Mouse (Mus musculus) heart, postnatal 36 days (tissue): ENCODE measurements around the gene Slc12a8. TPM values are rescaled to one million over a fixed set of nuclear protein-coding genes. Genes with fewer than 3 reads are reported as not detected.

Experiments
- DNase-seq, 2 experiments: peaks; one replicate each; pipeline ENCODE4 v3.0.0; 2021 to 2022
- intact Hi-C: fragments of 180-260 bp; cut with DNase I; formaldehyde crosslinking; loops from one replicate; pipeline ENCODE4 v1.15.1; 2025
- total RNA-seq, 2 experiments: library from RNA; stranded (reverse); gene quantifications; 2 replicates each; pipeline ENCODE4 v1.2.3; 2021

Slc12a8 gene
- total RNA-seq, 2 experiments from 2014 or later, result 0.43 to 0.44 TPM

DNA sequence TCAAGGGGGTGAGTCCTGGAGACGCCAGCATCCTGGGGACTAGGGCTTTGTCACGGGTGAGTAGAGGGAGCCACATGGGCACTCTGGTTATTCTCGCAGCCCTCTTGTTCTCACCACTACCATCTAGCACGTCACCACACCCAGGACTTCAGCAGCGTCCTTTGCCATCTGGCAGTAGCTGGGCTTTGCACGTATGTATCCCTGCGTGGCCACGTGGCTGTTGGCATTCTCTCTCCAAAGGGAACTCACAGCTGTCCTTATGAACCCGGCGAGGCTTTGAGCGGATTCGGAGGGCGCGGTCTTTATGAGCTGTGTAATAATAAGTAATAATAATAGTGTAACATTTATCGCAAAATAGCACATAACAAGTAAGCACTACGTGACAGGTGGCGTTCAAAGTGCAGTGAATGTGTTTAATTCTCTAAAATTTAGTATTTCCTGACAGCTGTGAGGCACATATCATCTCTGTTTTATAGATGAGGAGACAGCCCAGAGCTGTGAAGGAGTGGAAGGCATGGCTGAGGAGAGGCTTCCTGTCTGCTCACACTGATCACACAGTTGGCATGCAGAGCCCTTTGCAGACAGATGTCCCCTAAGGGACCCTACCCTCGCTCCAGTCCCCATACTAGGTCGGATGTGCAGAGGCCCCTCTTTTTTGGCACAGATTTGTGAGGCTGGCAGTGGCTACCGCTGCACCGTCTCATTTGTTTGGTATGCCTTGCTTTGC, 20.5 kb downstream of the Slc12a8 start:
- intact Hi-C loops, result no loop called here
- no peak for DNase-seq

GRCm38 (mm10) chr16:33544346-33544745, 27.2 kb downstream of the Slc12a8 start:
- no peak for DNase-seq
- intact Hi-C loops, result no loop called here

- intact Hi-C loops, result no loop called here
- DNase-seq, result no peak
Measured at GRCm38 (mm10) chr16:33545530-33545929, 28.4 kb downstream of the Slc12a8 start.

DNA sequence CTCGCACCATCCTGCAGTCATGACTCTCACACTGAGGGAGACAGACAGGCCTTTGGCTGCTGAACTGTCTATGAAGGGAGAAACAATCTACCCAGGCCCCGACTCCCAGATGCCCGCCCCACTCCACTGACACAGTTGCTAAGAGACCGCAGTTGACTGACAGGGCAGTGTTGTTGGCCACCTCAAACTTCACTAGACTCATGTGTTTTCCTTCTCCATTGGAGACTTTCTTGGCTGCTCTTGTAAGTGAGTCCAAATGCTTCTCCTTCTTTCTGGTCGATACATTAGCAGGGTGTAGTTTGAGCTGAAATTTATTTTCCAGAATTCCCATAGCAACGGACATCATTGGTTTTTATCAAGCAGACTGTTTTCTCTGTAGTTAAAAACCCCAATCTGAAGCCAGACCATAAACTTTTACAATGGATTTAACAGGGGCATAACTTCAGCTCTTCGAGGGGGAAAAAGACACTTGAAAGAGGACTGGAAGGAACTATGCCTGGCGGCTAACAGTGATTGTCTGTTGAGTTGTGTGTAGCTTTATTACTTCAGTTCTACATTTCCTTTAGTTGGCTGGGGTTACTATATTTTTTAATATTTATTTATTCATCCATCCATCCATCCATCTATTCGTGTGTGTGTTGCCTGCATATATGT, 36.7 kb downstream of the Slc12a8 start:
- DNase-seq, result no peak
- intact Hi-C loops, result no loop called here

GRCm38 (mm10) chr16:33558121-33558520, 41.0 kb downstream of the Slc12a8 start:
- intact Hi-C loops, result no loop called here
- DNase-seq, result no peak

DNA sequence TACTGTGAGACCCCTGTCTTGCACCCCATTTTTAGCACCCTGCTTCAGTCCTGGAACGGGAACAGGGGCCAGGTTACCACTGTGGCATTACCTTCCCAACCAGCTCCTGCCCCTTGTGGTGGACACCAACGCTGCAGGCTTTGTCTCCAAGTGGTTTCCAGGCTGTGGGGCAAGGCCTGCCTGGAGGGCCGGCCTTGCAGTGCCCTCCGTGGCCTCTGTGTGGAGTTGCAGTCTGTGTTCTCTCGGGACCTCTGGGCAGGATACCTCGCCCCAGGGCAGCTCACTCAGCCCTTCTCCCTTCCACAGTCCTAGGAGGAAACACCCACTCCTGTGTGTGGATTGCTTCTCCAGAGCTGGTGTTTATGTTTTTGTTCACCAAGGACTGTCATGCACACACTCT, 43.2 kb downstream of the Slc12a8 start:
- DNase-seq, result peak; percentile 86
- intact Hi-C loops, result loop anchor here (1.0 to 5.0 kb wide), 3 partner anchors 117 to 238 kb away; no protein-coding TSS in a partner anchor

DNA sequence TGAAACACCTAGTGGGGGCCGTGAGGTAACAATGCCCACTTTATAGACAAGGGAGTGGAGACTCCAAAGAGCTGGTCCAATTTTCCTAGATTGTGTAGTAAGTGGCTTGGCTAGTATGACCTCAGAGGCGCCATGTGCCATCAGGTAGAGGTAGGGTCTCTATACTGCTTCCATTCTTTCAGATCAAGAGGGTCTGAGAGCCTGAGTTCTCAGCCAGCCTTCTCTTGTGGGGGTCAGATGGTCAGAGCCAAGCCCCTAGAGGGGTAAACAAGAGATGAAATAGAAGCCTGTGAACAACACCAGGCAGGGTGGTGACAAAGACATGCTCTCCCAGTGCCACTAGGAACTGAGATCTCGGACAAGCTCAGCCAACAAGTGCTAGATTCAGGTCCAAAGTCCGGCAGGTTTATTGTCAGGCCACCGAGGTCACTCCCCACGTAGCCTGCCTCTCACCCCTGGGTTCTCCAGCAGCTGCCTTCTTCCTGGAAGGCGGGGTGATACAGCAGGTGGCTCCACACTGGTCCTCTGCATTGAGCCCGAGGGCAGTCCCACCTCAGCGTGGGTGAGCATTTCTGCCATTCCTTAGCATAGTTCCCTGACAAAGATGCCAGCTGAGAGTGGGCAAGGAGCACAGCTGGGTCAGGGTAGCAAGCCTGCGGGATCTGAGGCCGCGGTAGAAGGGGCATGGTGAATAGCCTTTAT, 44.3 kb downstream of the Slc12a8 start:
- no peak for DNase-seq
- intact Hi-C loops, result loop anchor here (5.0 kb wide), 1 partner anchor 116 kb away; no protein-coding TSS in a partner anchor

DNA sequence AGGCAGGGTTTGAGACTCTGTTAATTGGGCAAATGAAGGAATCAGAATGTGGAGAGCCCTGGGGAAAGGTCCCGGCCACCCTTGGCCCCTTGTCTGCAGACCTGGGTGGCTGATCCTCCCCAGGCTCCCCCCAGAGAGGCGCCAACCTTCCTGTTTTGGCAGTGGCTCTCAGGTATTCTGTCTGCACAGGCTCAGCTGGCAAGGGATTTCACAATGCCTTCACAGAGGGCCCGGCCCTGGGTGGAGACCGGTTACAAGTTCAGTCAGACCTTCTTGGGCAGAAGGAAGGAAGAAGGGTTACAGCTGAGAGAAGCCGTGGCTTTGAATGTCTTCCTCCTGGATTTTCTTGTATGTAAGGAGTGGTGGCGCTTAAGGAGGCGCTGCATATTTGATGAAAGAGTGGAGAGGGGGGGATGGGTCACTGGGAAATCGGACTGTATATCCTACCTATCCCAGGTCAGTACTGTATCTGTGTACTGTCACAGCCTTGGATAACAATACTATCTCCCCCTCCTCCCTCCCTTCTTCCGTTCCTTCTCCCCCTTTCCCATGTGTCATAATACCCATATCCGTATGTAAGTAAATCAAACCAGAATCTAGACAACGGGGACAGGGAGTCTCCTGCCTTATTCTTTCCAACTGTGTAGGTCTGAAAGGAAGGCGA, 45.9 kb downstream of the Slc12a8 start:
- peak; percentile 45 to 63 for DNase-seq
- intact Hi-C loops, result loop anchor here (5.0 kb wide), 1 partner anchor 114 kb away; no protein-coding TSS in a partner anchor

DNA sequence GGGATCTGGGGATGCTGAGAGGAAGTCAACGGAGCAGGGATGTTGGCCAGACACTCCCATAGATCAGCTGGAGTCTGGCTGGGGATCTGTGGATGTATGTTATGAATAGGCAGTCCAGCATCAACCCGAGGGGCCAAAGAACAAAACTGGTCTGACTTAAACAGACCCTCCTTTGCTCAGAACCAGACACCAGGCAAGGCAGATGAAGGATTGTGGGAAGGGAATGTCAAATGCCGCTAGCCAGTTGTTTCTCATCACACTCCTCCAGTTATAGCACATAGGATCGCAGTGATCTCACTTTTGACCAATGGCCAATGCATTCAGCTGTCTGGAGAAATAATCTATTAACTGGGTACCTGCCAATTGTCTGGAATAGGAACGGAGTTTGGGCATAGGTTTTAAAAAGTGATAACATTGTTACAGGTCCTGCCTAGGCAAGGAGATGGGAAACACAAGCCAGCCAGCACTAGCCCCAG, 46.4 kb downstream of the Slc12a8 start:
- peak in 1 of 2 experiments; percentile 48 for DNase-seq

DNA sequence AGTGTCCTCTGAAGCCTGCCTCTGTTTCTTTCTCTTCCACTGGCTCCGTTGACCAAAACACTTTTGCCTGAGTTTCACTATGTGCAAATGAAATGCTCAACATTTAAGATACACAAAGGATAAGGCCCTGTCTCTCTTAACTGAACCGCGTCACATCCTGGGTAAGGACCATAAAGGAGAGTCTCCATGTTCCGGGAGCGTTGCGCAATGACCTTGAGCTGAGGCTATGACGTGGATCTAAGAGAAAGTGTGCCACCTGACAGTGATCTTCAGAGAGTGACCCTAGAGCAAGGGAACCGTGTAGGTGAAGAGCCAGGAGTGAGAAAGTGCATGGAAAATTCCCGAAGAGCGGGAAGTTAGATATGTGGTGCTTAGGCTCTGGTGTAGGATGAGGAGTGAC, 49.3 kb downstream of the Slc12a8 start:
- no peak for DNase-seq
- intact Hi-C loops, result no loop called here

More for the DNA sequence above, 46.4 kb downstream of the Slc12a8 start:
- intact Hi-C loops, result loop anchor here (2.0 to 5.0 kb wide), 2 partner anchors 15 to 114 kb away; no protein-coding TSS in a partner anchor

- intact Hi-C loops, result no loop called here
- DNase-seq, result no peak
Measured at GRCm38 (mm10) chr16:33567736-33568135, 50.6 kb downstream of the Slc12a8 start.

DNA sequence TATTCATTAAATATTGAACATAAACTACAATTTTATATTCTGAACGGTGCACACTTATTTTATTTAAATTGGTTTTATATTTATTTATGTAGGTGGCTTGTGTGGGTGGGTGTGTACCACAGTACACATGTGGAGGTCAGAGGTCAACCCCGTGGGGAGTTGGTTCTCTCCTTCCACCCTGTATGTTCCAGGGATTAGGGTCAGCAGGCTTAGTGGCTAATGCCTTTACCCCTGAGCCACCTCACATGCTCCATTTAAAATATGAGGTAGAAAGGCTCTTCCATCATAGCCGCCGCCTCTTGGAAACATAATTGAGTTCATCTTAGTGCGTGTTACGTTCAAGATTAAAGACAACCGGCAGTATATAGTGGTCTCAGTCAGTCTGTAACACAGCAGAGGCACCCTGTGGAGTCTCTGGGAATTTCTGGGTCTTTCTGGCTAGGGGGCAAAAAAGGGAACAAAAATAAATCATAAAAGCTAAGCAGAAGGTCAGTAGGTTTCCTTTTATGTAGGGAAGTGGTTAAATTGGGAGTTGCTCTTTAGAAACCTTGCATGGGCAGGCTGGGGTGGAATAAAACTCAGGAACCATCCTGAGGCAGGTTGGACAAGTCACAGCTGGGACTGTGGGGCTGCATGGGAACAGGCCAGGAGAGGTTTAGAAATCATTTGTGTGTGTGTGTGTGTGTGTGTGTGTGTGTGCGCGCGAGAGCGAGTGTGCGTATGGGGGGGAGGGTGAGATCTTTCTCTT, 51.3 kb downstream of the Slc12a8 start:
- DNase-seq, result no peak
- intact Hi-C loops, result no loop called here

GRCm38 (mm10) chr16:33572646-33573045, 55.5 kb downstream of the Slc12a8 start:
- no peak for DNase-seq
- intact Hi-C loops, result no loop called here

DNA sequence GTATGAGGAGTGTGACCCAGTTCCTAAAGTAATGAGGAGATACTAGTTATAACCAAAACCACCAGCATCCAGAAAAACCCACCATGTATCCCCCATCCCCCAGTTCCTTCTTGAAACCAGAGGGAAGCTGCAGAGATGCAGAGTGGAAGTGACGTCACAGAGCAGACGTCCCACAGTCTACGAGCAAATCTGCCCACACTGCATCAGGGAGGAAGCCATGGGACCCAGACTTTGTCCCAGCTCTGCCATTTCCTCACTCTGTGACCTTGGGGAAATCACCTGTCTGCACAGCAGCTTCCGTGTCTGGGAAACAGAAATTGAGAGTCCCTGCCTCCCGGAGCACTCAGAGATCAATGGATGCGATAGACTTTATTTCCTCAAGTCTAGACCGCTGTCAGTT, 56.6 kb downstream of the Slc12a8 start:
- no peak for DNase-seq
- intact Hi-C loops, result no loop called here

DNA sequence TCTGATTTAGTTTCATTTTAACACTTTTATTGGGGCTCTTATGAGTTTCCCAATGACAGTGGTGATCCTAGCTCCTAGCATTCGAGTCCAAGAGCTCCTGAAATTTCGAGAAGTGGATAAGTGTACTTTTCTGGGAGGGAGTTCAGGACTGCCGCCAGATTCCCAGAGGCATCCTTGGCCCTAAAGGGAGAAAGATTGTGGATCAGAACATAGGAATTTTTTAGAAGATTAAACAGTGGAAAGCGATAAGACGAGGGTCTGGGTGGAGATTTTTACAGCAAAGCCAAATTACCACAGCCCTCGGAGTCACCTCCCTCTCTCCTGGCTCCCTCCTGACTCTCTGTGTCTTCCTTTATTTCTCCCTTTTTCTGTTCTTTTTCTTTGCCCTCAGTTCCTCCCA, 58.6 kb downstream of the Slc12a8 start:
- DNase-seq, result no peak
- intact Hi-C loops, result loop anchor here (2.0 kb wide), 1 partner anchor 109 kb away; the partner anchor contains the start of gene Heg1

DNA sequence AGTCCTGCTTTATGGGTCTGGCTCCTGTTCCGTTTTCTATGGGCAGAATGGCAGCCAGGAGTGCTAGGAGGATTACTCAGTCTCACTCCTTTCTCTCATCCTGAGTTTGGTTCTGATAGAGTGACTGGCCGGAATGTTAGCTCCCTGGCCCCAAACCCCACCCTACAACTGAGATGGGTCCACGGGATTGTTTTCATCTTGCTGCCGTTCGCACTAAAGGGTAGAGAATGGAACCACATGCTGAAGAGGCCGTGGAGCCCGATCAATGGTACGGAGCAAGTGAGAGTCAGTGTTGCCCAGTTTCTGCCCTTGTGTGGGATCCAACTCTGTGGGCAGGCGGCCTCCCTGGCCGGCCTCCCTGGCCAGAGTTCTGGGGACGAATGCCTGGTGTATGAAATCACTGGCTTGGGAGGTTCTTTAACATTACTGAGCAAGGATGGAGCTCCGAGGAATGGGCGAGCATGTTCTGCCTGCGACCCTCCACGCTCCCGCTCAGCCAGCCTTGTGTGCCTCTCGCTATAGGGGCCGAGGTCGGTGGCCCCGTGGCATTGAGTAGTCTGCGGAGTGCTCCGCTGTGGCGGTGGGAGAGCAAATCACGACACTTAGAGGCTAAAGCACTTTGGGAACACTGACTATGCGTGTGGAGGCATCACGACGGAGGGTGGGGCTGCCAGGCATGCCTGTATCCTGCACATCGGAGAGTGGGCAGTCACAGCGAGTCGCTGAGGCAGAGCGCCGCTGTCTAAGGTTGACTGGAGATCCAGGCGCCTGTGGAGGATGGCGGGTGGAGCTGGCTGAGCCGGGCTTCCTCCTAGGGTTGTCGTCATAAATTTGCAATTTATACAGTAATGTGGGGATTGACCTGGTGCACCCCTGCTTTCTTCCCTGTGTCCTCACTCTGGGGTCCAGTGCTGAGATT, 59.4 kb downstream of the Slc12a8 start:
- intact Hi-C loops, result loop anchor here (2.0 kb wide), 1 partner anchor 108 kb away; the partner anchor contains the start of gene Heg1
- peak; percentile 59 to 66 for DNase-seq

DNA sequence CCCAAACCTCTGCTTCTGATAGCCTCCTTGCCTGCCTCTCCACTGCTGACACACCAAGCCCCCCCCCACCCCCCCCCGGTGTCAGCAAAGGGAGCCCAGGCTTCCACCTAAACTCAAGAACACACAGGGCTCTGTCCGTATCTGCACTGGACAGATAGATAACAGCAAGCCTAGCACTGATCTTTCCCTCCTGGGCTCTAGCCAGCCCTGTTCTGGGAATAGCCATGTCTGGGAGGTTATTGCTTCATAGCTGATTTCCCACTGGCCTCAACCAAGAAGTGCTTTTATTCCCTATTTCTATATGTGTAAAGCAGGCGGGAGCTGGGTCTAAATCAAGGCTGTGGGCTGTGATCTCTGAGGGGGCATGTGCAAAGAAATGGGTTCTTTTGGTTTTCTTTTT, 61.3 kb downstream of the Slc12a8 start:
- intact Hi-C loops, result loop anchor here (2.0 kb wide), 1 partner anchor 14 kb away; no protein-coding TSS in a partner anchor
- peak; percentile 50 to 59 for DNase-seq

DNA sequence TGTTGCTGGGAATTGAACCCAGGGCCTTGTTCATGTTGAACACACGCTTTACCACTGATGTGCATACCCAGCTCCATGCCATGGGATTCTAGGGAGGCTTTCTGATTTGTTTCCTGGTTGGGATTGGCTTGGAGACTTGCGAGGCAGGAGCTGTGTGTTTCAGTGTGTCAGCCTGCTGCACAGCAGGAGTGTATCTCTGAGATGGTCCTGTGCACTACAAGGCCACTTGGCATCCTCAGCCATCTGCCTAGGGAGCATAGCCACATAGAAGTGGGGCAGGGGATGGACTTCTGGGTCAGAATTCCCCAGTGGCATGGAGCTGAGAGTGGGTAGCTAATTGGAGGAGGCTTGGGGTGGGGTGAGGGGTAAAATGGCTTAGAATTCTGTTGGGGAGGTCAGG, 63.2 kb downstream of the Slc12a8 start:
- peak in 1 of 2 experiments; percentile 59 for DNase-seq
- intact Hi-C loops, result loop anchor here (2.0 to 5.0 kb wide), 2 partner anchors 96 to 117 kb away; no protein-coding TSS in a partner anchor
